Mouse (Mus musculus): ENCODE data around the gene Sprtn. TPM values are rescaled to one million over a fixed set of nuclear protein-coding genes. Genes with fewer than 3 reads are reported as not detected.
A peak's percentile ranks its signal among the peaks of the same experiment; 100 is the strongest.

Sprtn gene
- polyA plus RNA-seq, 1 experiment from 2014 or later: 9.6 TPM

DNA sequence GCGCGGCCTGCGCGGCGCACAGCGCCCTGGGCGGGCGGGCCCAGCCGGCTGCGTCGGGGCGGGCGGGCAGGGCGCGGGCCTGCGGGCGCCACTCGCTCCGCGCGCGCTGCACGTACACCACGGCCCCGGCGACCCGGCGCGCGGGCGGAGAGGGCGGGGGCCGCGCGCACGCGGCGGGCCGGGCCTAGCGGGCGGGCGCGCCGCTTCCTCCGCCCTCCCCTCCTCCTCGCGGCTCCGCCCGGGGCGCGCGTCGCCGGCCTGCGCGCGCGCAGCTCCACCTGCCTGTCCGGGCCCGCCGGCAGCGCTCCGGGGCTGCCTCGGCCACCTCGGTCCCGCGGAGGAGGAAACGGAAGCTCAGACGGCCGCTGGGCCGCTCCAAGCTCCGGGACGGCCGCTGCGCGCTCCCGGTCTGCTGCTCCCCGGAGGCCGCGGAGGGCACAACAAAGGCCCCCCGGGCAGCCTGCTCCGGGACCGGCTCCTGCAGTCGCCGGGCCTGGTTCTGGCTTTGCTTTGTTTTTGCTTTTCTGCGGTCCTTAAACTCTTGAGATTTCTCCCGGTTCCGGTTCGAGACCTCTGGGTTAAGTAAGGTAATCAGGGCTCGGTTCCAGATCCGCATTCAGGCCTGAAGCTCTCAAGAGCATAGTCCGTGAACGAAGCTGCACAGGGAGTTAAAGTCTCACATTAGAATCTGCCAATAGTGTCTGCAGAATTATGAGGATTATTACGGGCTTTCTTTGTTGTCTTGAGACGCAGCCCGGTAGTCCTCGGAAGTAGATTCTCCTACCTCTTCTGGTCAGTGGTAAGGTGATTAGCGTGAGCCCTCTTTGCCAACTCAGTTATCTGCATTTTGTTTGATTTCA lies 51.8 kb downstream of the Sprtn start, which contains the start of gene Egln1:
TSS of gene Egln1 (minus strand) at position 116 of the 860 bp plus-strand sequence.
- peak; percentile 92 for ATAC-seq (ENCODE audit: insufficient read depth, low FRiP score, low read depth)
- Histone ChIP-seq H3K36me3 (no peaks in the 10 kb centered on the region), H3K4me1 (peaks cover 28% of the 10 kb centered on the region), H3K4me2 (peak within 1 kb of the TSS; percentile 73), H3K27ac (peak within 1 kb of the TSS; percentile 98), H3K4me3 (replicated peaks) (peak within 1 kb of the TSS; percentile 74), H3K27me3 (replicated peaks) (no peaks in the 10 kb centered on the region), H3K9me3 (no peaks in the 10 kb centered on the region), H3K9ac (peak within 1 kb of the TSS; percentile 83)
- WGBS: under 1% methylated on average over 59 of the region's 98 CpGs

DNA sequence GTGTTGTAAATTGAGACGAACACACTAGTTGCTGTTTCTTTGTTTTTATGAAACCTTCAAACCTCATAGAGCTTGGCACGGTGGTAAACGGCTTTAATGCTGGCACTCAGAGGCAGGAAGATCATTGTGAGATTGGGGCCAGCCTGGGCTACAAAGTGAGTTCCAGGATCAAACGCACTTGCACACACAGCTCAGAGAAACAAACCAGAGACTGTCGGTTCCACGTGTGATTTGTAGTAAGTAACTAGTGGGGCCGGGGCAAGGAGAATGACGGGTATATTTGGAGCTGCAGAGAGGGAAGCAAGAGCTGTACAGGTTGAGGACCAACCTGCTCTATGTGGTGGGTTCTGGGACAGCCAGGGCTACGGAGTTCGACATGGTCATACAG lies 52.4 kb downstream of the Sprtn start:
- Histone ChIP-seq H3K27ac (peak overlapping the region; percentile 98), H3K27me3 (replicated peaks) (no peaks in the 10 kb centered on the region), H3K9ac (no peak overlapping the region), H3K4me3 (replicated peaks) (peak overlapping the region; percentile 74), H3K4me2 (peak overlapping the region; percentile 73), H3K9me3 (no peaks in the 10 kb centered on the region), H3K4me1 (peaks cover 24% of the 10 kb centered on the region), H3K36me3 (no peaks in the 10 kb centered on the region)
- no peak for ATAC-seq (ENCODE audit: insufficient read depth, low FRiP score, low read depth)
- 13% methylated on average over 10 of the region's 10 CpGs for WGBS

DNA sequence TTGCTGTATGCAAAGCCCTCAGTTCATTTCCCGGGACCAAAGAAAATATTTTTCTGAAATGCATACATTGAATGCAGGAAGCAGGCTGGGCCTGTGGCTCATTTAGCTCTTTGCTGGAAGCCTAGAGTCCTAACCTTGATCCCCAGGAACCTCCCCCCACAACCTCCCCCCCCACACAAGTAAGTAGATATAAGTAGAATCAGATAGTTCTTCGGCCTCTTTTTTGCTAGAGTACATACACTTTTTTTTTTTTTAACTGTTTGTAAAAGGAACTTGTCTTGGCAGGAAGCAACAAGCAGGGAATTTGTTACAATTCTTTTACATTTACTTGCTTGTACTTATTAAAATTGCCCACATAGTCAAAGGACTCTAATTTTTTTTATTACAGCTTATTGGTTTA lies 53.2 kb downstream of the Sprtn start:
- H3K9ac ChIP-seq: no peak overlapping the region
- peak overlapping the region; percentile 73 for H3K4me2 ChIP-seq
- H3K36me3 ChIP-seq: no peaks in the 10 kb centered on the region
- H3K27ac ChIP-seq: peak overlapping the region; percentile 98; the same call in 1 of the 2 replicates
- H3K27me3 ChIP-seq (replicated peaks): no peaks in the 10 kb centered on the region
- H3K4me1 ChIP-seq: peaks cover 19% of the 10 kb centered on the region
- 41% methylated on average over 2 of the region's 2 CpGs for whole genome bisulfite sequencing
- no peaks in the 10 kb centered on the region for H3K9me3 ChIP-seq
- H3K4me3 ChIP-seq (replicated peaks): peak overlapping the region; percentile 74; the same call in 1 of the 2 replicates
- ATAC-seq (ENCODE audit: insufficient read depth, low FRiP score, low read depth): no peak

DNA sequence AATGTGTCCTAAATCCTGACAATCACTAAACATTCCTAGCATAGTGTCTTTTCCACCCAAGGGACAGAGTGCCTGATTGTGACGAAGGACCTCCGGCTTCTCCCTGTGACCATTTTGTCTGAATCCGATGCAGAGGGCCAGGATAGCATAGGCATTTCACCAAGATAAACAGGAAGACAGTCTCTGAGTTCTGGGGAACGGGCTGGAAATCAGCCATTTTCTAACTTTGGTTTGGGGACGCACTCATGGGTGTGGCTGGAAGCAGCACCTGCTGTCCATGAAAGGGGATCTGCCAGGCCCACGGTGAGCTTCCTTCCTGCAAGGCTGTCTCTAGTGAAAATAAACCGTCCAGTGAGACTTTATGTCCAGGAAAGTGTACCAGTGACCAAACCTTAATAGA lies 55.5 kb downstream of the Sprtn start:
- H3K9me3 ChIP-seq: no peaks in the 10 kb centered on the region
- H3K27ac ChIP-seq: no peak overlapping the region
- H3K36me3 ChIP-seq: no peaks in the 10 kb centered on the region
- 73% methylated on average over 7 of the region's 7 CpGs for WGBS
- H3K4me2 ChIP-seq: no peak overlapping the region
- no peaks in the 10 kb centered on the region for H3K27me3 ChIP-seq (replicated peaks)
- H3K9ac ChIP-seq: no peak overlapping the region
- H3K4me1 ChIP-seq: 0 out of 2 replicates have a peak, but pooled peaks cover 8% of the 10 kb centered on the region
- no peak overlapping the region for H3K4me3 ChIP-seq (replicated peaks)
- ATAC-seq (ENCODE audit: insufficient read depth, low FRiP score, low read depth): no peak

DNA sequence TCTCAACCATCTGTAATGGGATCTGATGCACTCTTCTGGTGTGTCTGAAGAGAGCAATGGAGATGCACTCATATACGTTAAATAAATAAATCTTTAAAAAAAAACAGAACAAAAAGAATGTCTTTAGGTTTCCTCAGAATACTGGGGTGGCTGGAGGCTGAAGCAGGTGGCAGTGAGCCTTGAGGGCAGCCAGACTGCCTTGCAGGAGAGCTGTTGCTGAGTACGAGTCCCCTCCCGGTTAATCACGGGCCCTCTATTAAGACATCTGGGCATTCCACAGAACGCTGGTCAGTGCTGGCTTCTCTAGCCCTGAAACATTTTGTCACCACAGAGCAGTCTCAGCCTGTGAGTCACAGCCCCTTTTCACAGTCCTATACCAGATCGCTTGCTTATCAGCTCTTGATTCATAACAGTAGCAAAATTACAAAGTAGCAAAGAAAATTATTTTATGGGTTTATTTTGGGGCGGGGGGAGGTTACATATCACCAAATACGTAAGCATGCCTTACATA lies 56.9 kb downstream of the Sprtn start:
- Histone ChIP-seq H3K36me3 (no peaks in the 10 kb centered on the region), H3K9ac (no peak overlapping the region), H3K4me3 (replicated peaks) (no peak overlapping the region), H3K9me3 (no peaks in the 10 kb centered on the region), H3K27me3 (replicated peaks) (no peaks in the 10 kb centered on the region), H3K4me1 (peaks cover 9% of the 10 kb centered on the region), H3K27ac (no peak overlapping the region), H3K4me2 (no peak overlapping the region)
- ATAC-seq (ENCODE audit: insufficient read depth, low FRiP score, low read depth): no peak
- 72% methylated on average over 8 of the region's 8 CpGs for WGBS

Other genes starting within 250 kb of the Sprtn start
- 25.1 and 26.5 TPM in 2 replicates for gene 2310022B05Rik, start 234.5 kb upstream of the Sprtn start, polyA plus RNA-seq (2015; fragmentation: Nextera tagmentation; extraction: Ambion mirVana)
- 45.9 and 49.4 TPM in 2 replicates for gene Ttc13, start 175.9 kb upstream of the Sprtn start, polyA plus RNA-seq (2015; fragmentation: Nextera tagmentation; extraction: Ambion mirVana)
- gene Arv1, start 175.7 kb upstream of the Sprtn start, polyA plus RNA-seq (2015; fragmentation: Nextera tagmentation; extraction: Ambion mirVana): 22.5 and 24.3 TPM in 2 replicates
- 4.5 and 4.8 TPM in 2 replicates for gene Fam89a, start 146.1 kb upstream of the Sprtn start, polyA plus RNA-seq (2015; fragmentation: Nextera tagmentation; extraction: Ambion mirVana)
- 0.63 and 0.74 TPM in 2 replicates for gene Trim67, start 104.8 kb upstream of the Sprtn start, polyA plus RNA-seq (2015; fragmentation: Nextera tagmentation; extraction: Ambion mirVana)
- 84.0 and 85.7 TPM in 2 replicates for gene Gnpat, start 34.9 kb upstream of the Sprtn start, polyA plus RNA-seq (2015; fragmentation: Nextera tagmentation; extraction: Ambion mirVana)
- 44.9 and 45.3 TPM in 2 replicates for gene 2810004N23Rik, start 34.8 kb upstream of the Sprtn start, polyA plus RNA-seq (2015; fragmentation: Nextera tagmentation; extraction: Ambion mirVana)
- 8.8 and 8.9 TPM in 2 replicates for gene Exoc8, start 181 bp upstream of the Sprtn start, polyA plus RNA-seq (2015; fragmentation: Nextera tagmentation; extraction: Ambion mirVana)
- 14.0 and 15.2 TPM in 2 replicates for gene Egln1, start 51.4 kb downstream of the Sprtn start, polyA plus RNA-seq (2015; fragmentation: Nextera tagmentation; extraction: Ambion mirVana)
- 111 and 117 TPM in 2 replicates for gene Tsnax, start 115.1 kb downstream of the Sprtn start, polyA plus RNA-seq (2015; fragmentation: Nextera tagmentation; extraction: Ambion mirVana)
- gene Disc1, start 156.3 kb downstream of the Sprtn start, polyA plus RNA-seq (2015; fragmentation: Nextera tagmentation; extraction: Ambion mirVana): 1.7 and 2.3 TPM in 2 replicates

All from stomach, embryonic 15.5 days (tissue).